Mouse (Mus musculus) embryonic facial prominence, embryonic 12.5 days (tissue): ENCODE results near the gene Whamm. TPM values are rescaled to one million over a fixed set of nuclear protein-coding genes. Genes with fewer than 3 reads are reported as not detected.

Experiments used
- ATAC-seq: fragments of 200-750 bp; cut with Nextera tagmentation; 2 replicates; pipeline ENCODE4 v1.8.0; 2017; ENCODE audit not compliant: insufficient number of reproducible peaks, insufficient read depth, low FRiP score, low TSS enrichment
- H3K27ac ChIP-seq: fragments of 300-500 bp; sonication (generic); 2 replicates; pipeline ENCODE4 v1.5.1; 2016; ENCODE audit warnings: mild to moderate bottlenecking
- H3K27me3 ChIP-seq: fragments of 300-500 bp; sonication (generic); 2 replicates; pipeline ENCODE4 v1.6.1; 2016; ENCODE audit warnings: mild to moderate bottlenecking, moderate library complexity
- H3K36me3 ChIP-seq: fragments of 300-500 bp; sonication (generic); 2 replicates; pipeline ENCODE4 v1.6.1; 2016; ENCODE audit warnings: mild to moderate bottlenecking
- H3K4me1 ChIP-seq: fragments of 300-500 bp; sonication (generic); 2 replicates; pipeline ENCODE4 v1.6.1; 2016
- H3K4me2 ChIP-seq: fragments of 300-500 bp; sonication (generic); replicated peaks from 2 replicates; pipeline ENCODE4 v1.6.1; 2016; ENCODE audit warnings: mild to moderate bottlenecking, moderate library complexity
- H3K4me3 ChIP-seq: fragments of 300-500 bp; sonication (generic); 2 replicates; pipeline ENCODE4 v1.5.1; 2016; ENCODE audit warnings: mild to moderate bottlenecking
- H3K9ac ChIP-seq: fragments of 300-500 bp; sonication (generic); 2 replicates; pipeline ENCODE4 v1.6.1; 2016; ENCODE audit warnings: mild to moderate bottlenecking, moderate library complexity
- H3K9me3 ChIP-seq: fragments of 300-500 bp; sonication (generic); 2 replicates; pipeline ENCODE4 v1.6.1; 2016; ENCODE audit warnings: mild to moderate bottlenecking, moderate library complexity
- WGBS: fragments of 180-500 bp; shearing (Covaris S2); methylation state at CpG from one replicate; pipeline ENCODE4 v1.1.7; 2016; 5-methylcytosine and 5-hydroxymethylcytosine counted together
- polyA plus RNA-seq: library from polyadenylated mRNA; unstranded; fragments of >200 nt; fragmentation: Nextera tagmentation; extraction: Ambion mirVana; gene quantifications from 2 replicates; pipeline ENCODE4 v1.2.1, GENCODE M21; 2016

Gene Whamm
- polyA plus RNA-seq, 1 experiment from 2014 or later = 5.7 TPM

DNA sequence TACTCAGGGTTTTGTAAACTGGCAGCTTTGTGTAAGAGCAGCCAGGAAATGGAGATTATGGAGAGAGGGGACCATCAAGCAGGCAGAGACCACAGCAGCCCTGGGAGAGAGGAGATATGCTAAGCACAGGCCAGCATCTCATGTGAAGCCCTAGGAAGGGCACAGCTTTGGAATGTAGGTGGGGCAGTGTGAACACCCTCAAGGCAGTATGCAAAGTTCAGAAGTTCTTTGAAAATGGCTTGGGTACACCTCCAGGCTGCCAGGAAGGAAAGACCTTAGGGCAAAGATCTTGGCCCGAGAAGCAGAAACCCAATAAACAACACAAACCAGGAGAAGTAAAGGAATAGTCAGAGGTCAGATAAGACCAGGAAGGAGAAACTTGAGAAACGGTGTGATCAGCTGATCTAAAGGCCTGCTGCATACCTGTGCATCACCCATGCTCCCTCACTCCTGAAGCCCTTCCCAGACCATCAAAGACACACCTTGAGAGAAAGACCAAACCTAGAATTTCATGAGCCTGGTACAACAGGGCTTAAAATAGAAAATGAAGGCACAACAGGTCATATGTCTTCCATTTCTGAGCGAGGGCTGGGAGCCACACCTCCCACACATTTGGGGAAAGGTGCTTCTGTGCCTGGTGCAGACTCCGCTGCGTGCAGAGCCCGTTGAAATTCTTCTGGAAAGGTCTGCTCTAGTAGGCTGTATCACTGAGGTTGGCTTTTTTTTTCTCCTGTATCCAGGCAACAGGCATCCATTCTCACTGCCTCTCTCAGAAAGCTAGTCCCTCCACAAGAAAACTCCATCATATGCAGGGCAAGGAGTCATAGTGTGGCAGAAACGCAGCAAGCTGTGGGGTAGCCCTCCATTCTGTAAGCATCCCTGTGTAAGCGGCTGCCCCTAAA, 28.6 kb downstream of the Whamm start:
- Histone ChIP-seq H3K27ac (no peak overlapping the region), H3K36me3 (peaks cover 17% of the 10 kb centered on the region), H3K4me1 (no peaks in the 10 kb centered on the region), H3K4me3 (no peak overlapping the region), H3K4me2 (no peak overlapping the region), H3K9me3 (no peaks in the 10 kb centered on the region), H3K27me3 (no peaks in the 10 kb centered on the region), H3K9ac (no peak overlapping the region)
- WGBS = 62% methylated on average over 8 of the region's 8 CpGs
- ATAC-seq = no peak

DNA sequence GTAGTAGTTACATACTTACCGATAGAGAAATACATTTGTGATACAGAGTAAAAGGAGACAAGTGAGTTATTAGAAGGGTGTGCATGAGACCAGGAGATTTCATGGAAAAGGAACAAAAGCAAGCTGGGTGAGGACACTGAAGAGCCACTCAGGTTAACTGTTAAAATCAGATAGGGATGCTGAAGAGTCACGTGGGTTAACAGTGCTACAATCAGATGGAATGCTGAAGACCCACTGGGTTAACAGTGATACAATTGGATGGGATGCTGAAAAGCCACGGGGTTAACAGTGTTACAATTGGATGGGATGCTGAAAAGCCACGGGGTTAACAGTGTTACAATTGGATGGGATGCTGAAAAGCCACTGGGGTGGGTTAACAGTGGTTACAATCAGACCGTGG, 33.9 kb downstream of the Whamm start:
- no peaks in the 10 kb centered on the region for H3K4me1 ChIP-seq
- no peak for ATAC-seq
- 76% methylated on average over 5 of the region's 5 CpGs for WGBS
- no peak overlapping the region for H3K9ac ChIP-seq
- no peaks in the 10 kb centered on the region for H3K36me3 ChIP-seq
- no peaks in the 10 kb centered on the region for H3K27me3 ChIP-seq
- H3K27ac ChIP-seq = no peak overlapping the region
- no peak overlapping the region for H3K4me3 ChIP-seq
- H3K9me3 ChIP-seq = no peaks in the 10 kb centered on the region
- H3K4me2 ChIP-seq = no peak overlapping the region

DNA sequence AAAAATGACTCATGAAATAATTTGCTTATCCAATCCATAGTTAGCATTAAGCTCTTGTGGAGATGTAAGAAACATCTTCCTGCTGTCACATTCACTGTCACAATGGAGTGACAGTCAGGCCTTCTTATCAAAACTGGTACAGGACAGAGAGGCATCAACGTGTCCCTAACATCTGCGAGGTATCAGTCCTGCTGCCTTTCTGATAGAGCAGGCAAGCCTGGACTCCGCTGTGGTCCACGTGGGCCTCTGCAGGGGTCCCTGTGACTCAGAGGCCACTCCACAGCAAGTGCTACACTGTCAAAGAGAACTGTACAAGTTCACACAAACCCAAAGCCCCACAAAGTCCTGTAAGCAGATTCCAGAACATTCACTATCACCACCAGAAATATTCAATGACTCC, 34.4 kb downstream of the Whamm start:
- Histone ChIP-seq H3K27me3 (no peaks in the 10 kb centered on the region), H3K9ac (no peak overlapping the region), H3K36me3 (no peaks in the 10 kb centered on the region), H3K4me2 (no peak overlapping the region), H3K27ac (no peak overlapping the region), H3K4me1 (no peaks in the 10 kb centered on the region), H3K9me3 (no peaks in the 10 kb centered on the region), H3K4me3 (no peak overlapping the region)
- 74% methylated on average over 4 of the region's 4 CpGs for WGBS
- no peak for ATAC-seq

DNA sequence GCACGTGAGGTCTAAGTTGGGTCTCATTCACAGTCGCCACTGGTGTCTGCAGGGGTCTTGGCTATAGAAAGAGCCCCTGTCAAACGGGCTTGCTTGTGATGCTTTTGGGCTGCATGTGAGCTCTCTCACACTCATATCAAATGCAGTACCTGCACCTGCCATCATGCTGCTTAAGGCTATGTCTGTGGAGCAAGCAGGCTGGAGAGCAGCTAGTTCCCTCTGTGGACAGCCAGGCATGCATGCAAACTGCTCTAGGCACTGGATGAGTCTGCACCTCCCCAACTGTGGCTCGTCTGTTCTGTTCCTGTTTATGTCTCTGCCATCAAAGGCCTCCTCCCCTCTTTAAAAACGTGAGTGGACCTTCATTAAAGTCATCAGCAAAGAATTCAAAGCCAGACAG, 35.4 kb downstream of the Whamm start:
- Histone ChIP-seq H3K4me1 (no peaks in the 10 kb centered on the region), H3K36me3 (no peaks in the 10 kb centered on the region), H3K9ac (no peak overlapping the region), H3K9me3 (no peaks in the 10 kb centered on the region), H3K27ac (no peak overlapping the region), H3K27me3 (no peaks in the 10 kb centered on the region), H3K4me2 (no peak overlapping the region), H3K4me3 (no peak overlapping the region)
- ATAC-seq = no peak
- WGBS = 64% methylated on average over 5 of the region's 5 CpGs

DNA sequence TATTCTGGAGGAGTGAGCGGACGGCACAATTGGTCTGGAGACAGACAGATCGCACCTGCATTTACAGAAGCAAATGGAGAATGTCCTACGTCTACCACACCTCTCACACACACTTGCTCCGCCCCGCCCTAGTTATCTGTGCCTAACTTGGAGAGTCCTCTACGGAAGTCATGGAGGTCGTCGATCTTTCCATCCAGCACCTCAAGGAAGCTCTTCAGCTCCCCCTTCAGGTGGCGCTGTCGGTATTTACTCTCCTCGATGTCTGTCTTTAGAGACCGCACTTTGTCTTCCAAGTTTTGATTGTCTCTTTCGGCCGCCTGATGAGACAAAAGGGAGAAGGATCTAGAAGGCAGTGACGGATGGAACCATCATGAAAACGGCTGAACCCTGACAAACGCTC, 39.1 kb downstream of the Whamm start:
- Histone ChIP-seq H3K9me3 (no peaks in the 10 kb centered on the region), H3K9ac (no peak overlapping the region), H3K36me3 (no peaks in the 10 kb centered on the region), H3K27me3 (no peaks in the 10 kb centered on the region), H3K27ac (no peak overlapping the region), H3K4me1 (no peaks in the 10 kb centered on the region), H3K4me3 (no peak overlapping the region), H3K4me2 (no peak overlapping the region)
- ATAC-seq = no peak
- WGBS = 63% methylated on average over 18 of the region's 18 CpGs

DNA sequence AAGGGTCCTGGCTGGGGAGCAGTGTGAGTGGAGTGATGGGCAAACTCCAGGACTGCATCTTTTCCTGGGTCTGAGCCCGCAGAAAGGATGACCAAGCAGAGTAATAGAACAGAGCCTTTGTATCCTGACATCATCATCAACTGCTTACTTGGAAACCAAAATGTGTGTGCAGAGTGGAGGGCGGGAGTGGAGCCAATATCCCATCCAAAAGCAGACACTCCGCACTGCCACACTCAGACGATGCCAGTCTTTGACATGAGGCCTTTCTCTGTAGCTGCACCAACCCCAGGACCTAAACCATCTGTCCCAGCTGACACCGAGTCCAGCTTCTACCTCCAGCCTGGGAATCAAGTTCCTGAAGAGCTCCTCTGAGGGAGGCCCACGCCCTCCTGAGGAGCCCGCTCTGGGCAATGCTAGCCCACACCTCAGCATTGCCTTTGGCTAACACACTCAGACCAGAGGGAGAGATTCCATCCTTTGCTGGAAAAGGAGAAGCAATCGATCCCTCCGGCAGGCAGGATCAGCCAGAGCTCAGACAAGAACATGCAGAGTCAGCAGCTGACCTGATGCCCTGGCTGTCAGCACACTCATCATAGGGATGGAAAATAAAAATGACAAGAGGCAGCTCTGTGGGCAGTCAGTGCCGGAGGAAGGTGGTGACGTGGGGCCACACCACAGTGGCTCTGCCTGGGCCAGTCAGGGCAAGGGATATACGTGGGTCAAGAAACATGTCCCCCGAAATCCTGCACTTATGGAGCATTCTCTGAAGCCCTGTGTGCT, 42.0 kb downstream of the Whamm start:
- WGBS = 76% methylated on average over 13 of the region's 13 CpGs
- Histone ChIP-seq H3K4me3 (no peak overlapping the region), H3K4me2 (no peak overlapping the region), H3K4me1 (no peaks in the 10 kb centered on the region), H3K36me3 (no peaks in the 10 kb centered on the region), H3K27me3 (no peaks in the 10 kb centered on the region), H3K27ac (no peak overlapping the region), H3K9ac (no peak overlapping the region), H3K9me3 (no peaks in the 10 kb centered on the region)
- ATAC-seq = no peak

DNA sequence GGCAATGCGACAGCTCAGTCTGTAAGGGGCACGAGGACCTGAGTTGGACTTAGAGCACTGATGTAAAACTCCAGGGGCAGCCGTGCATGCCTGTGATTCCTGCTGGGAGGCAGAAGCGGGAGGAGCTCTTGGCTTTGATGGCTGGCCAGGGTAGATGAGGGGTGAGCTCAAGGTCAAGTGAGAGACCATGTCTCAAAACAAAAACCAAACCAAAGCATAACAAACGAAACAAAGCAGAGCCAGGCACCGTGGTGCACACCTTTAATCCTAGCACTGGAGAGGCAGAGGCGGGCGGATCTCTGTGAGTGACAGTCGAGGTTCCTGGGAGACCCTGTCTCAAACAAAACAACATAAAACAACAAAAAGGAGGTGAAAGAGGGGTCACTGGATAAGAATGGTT, 44.0 kb downstream of the Whamm start:
- no peaks in the 10 kb centered on the region for H3K9me3 ChIP-seq
- H3K27me3 ChIP-seq = no peaks in the 10 kb centered on the region
- no peak overlapping the region for H3K4me2 ChIP-seq
- H3K27ac ChIP-seq = no peak overlapping the region
- H3K36me3 ChIP-seq = no peaks in the 10 kb centered on the region
- H3K4me3 ChIP-seq = no peak overlapping the region
- no peak overlapping the region for H3K9ac ChIP-seq
- no peak for ATAC-seq
- H3K4me1 ChIP-seq = no peaks in the 10 kb centered on the region
- WGBS = 80% methylated on average over 9 of the region's 9 CpGs

DNA sequence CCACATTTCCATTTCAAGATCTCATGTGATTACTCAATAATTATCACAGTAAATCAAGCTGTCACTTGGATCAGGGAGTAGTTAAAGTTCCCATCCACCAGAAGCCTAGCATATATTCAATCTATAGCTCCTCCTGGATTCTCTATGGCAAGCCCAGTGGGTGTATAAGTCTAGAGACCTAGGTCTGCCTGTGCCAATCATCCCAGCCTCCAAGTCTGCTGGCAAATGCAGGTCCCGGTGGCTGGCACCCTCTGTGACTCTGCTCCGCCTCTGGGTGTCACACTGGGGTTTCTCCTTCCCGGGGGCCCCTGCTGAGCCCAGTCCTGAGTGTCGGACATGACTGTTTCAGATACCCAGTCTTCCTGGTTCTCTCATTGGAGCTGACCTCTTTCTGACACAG, 51.7 kb downstream of the Whamm start:
- H3K36me3 ChIP-seq = no peaks in the 10 kb centered on the region
- WGBS = 82% methylated on average over 4 of the region's 4 CpGs
- ATAC-seq = no peak
- H3K9ac ChIP-seq = no peak overlapping the region
- H3K27ac ChIP-seq = no peak overlapping the region
- H3K4me3 ChIP-seq = no peak overlapping the region
- no peak overlapping the region for H3K4me2 ChIP-seq
- no peaks in the 10 kb centered on the region for H3K4me1 ChIP-seq
- no peaks in the 10 kb centered on the region for H3K9me3 ChIP-seq
- no peaks in the 10 kb centered on the region for H3K27me3 ChIP-seq

DNA sequence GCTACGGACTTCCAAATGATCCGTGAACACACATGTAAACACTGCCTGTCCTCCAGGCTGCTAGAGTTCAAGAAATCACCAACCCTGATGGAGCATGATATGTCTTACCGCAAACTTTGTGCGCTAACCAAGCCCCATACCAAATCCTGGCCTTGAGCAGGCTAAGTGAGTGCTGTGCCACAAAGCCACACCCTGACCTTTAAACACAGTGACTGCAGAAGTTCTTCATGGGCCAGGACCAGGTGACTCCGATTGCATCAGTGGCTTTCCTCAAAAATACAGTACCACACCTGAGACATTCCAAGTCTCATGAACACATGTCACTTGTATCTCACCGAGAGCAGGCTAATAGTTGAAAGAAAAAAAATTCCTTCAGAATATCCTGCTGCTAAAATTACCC, 52.7 kb downstream of the Whamm start:
- H3K27me3 ChIP-seq = no peaks in the 10 kb centered on the region
- H3K27ac ChIP-seq = no peak overlapping the region
- no peak overlapping the region for H3K4me3 ChIP-seq
- H3K4me1 ChIP-seq = no peaks in the 10 kb centered on the region
- no peak for ATAC-seq
- no peak overlapping the region for H3K4me2 ChIP-seq
- no peaks in the 10 kb centered on the region for H3K36me3 ChIP-seq
- WGBS = 82% methylated on average over 6 of the region's 6 CpGs
- no peaks in the 10 kb centered on the region for H3K9me3 ChIP-seq
- H3K9ac ChIP-seq = no peak overlapping the region

DNA sequence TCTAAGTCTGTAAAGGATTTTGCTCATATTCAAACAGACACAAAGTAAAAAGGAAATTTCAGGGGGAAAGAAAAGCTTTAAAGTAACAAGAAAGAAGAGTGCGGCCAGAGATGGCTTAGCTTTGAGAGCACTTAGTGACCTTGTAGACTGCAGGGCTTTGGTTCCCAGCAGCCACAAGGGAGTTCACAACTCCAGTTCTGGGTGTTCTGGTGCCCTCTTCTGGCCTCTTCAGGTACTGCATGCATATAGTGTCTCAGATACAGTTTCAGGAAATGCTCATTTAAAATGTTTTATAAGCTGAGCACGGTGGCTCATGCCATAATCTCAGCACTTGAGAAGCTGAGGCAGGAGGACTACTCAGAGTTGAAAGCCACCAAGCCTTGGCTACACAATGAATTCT, 55.4 kb downstream of the Whamm start:
- Histone ChIP-seq H3K9me3 (no peaks in the 10 kb centered on the region), H3K4me2 (no peak overlapping the region), H3K27me3 (no peaks in the 10 kb centered on the region), H3K9ac (no peak overlapping the region), H3K4me1 (no peaks in the 10 kb centered on the region), H3K4me3 (no peak overlapping the region), H3K27ac (no peak overlapping the region), H3K36me3 (no peaks in the 10 kb centered on the region)
- ATAC-seq = no peak
- WGBS = 87% methylated on average over 2 of the region's 2 CpGs

DNA sequence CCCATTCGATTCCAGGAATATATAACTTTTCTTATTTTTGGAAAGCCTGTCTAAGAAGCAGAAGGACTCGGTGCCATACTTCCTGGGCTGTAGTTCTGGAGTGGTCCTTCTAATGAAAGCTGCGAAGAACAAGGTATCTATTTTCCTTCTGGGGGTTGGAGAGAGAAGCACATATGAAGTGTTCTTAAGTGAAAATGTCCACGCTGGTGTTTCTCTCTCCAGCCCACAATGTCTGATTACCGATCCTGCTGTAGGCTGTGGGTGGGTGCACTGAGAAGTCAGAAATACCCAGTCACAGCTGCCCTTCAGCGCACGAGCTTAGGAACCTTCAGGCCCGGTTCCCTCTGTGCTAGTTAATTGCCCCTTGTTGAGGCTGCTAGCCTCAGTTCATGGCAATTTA, 60.2 kb downstream of the Whamm start:
- ATAC-seq = no peak
- no peaks in the 10 kb centered on the region for H3K4me1 ChIP-seq
- no peak overlapping the region for H3K4me2 ChIP-seq
- H3K4me3 ChIP-seq = no peak overlapping the region
- WGBS = 87% methylated on average over 8 of the region's 8 CpGs
- no peaks in the 10 kb centered on the region for H3K9me3 ChIP-seq
- no peaks in the 10 kb centered on the region for H3K27me3 ChIP-seq
- H3K27ac ChIP-seq = no peak overlapping the region
- no peaks in the 10 kb centered on the region for H3K36me3 ChIP-seq
- no peak overlapping the region for H3K9ac ChIP-seq

DNA sequence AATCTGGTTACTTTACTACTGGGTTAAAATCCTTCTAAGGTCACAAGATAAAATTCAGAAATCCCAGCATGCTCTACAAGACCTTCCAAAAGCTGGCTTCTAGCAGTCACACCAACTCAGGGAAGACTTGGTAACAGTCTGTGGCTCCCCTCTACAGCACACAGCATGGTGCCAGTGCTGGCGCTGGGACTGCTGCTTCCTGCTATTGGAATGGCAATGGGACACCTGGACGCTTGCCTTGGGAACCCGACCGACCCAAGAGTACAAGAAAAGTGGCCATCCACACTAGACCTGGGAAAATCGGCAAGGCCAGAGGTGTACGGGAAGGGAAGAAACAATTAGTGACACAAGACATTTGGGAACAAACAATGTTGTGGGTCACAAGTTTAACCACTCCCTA, 61.5 kb downstream of the Whamm start:
- Histone ChIP-seq H3K27me3 (no peaks in the 10 kb centered on the region), H3K4me2 (no peak overlapping the region), H3K4me1 (no peaks in the 10 kb centered on the region), H3K9ac (no peak overlapping the region), H3K4me3 (no peak overlapping the region), H3K27ac (no peak overlapping the region), H3K36me3 (no peaks in the 10 kb centered on the region), H3K9me3 (no peaks in the 10 kb centered on the region)
- ATAC-seq = no peak
- 80% methylated on average over 6 of the region's 6 CpGs for WGBS
